Mouse (Mus musculus) neural tube, embryonic 12.5 days (tissue): ENCODE measurements at regions not wholly inside any gene's neighbourhood (a gene's known extent, or its start where the extent isn't known, plus 50 kb on each side); places are given as distances from the start of the nearest gene placed in this dataset.

Source experiments
- ATAC-seq: fragments of 200-750 bp; cut with Nextera tagmentation; 2 replicates; pipeline ENCODE4 v1.8.0; 2017; ENCODE audit warnings: low read depth, mild to moderate bottlenecking, moderate TSS enrichment, moderate library complexity; ENCODE audit not compliant: low FRiP score
- H3K27ac ChIP-seq: fragments of 300-500 bp; sonication (generic); 2 replicates; pipeline ENCODE4 v1.5.1; 2016
- H3K27me3 ChIP-seq: fragments of 300-500 bp; sonication (generic); replicated peaks from 2 replicates; pipeline ENCODE4 v1.6.1; 2016; ENCODE audit warnings: mild to moderate bottlenecking
- H3K36me3 ChIP-seq: fragments of 300-500 bp; sonication (generic); 2 replicates; pipeline ENCODE4 v1.6.1; 2016; ENCODE audit warnings: mild to moderate bottlenecking
- H3K4me1 ChIP-seq: fragments of 300-500 bp; sonication (generic); 2 replicates; pipeline ENCODE4 v1.6.1; 2016
- H3K4me2 ChIP-seq: fragments of 300-500 bp; sonication (generic); replicated peaks from 2 replicates; pipeline ENCODE4 v1.6.1; 2016; ENCODE audit warnings: mild to moderate bottlenecking
- H3K4me3 ChIP-seq: fragments of 300-500 bp; sonication (generic); 2 replicates; pipeline ENCODE4 v1.5.1; 2016
- H3K9ac ChIP-seq: fragments of 300-500 bp; sonication (generic); 2 replicates; pipeline ENCODE4 v1.6.1; 2016; ENCODE audit warnings: mild to moderate bottlenecking
- H3K9me3 ChIP-seq: fragments of 300-500 bp; sonication (generic); 2 replicates; pipeline ENCODE4 v1.6.1; 2016; ENCODE audit warnings: mild to moderate bottlenecking
- WGBS: fragments of 180-500 bp; shearing (Covaris S2); methylation state at CpG from one replicate; pipeline ENCODE4 v1.1.7; 2016; 5-methylcytosine and 5-hydroxymethylcytosine counted together

DNA sequence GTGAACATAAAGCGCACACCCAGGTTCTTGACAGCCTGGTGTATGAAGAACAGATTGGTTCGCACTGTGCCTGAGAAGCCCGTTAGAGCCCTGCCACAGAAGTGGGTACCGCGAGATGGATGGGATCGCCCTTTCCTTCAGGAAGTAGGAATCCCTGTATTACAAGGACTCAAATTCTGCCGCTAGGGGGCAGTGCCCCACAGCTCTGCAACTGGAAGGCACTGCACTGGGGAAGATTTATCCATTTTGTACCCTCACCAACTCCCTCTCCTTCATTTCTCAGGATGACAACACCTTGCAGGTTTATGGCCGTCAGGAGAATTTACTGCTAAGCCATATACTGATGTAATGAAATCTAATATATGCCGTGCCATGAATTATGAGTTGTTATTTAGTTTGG is 1094.1 kb upstream of the 2610301B20Rik start:
- WGBS: 35% methylated on average over 9 of the region's 9 CpGs
- ATAC-seq: peak; percentile 83
- H3K9ac ChIP-seq: no peak overlapping the region
- no peaks in the 10 kb centered on the region for H3K27me3 ChIP-seq
- H3K4me1 ChIP-seq: no peaks in the 10 kb centered on the region
- H3K36me3 ChIP-seq: no peaks in the 10 kb centered on the region
- H3K4me3 ChIP-seq: no peak overlapping the region
- H3K9me3 ChIP-seq: no peaks in the 10 kb centered on the region
- no peak overlapping the region for H3K4me2 ChIP-seq
- no peak overlapping the region for H3K27ac ChIP-seq

DNA sequence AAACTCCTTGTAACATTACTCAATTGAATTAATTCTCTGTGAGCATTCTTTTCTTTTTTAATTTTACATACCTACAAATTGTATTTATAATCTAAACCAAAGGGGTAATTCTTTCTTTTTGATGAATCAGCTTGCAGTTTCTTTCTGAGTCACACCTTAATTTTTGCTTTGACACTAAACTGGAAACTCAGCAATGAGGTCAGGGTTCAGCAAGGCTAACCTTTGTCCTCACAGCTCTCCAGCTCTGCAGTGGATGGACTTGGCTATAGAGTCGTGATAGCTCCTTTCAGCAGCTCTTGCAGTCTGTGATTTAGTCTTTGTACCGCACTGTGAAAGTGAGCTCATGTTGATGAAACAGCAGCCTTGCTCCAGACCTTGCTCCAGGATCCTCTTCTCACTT is 1093.0 kb upstream of the 2610301B20Rik start:
- 65% methylated on average over 2 of the region's 2 CpGs for WGBS
- Histone ChIP-seq H3K27me3 (no peaks in the 10 kb centered on the region), H3K4me1 (no peaks in the 10 kb centered on the region), H3K9me3 (no peaks in the 10 kb centered on the region), H3K27ac (no peak overlapping the region), H3K4me2 (no peak overlapping the region), H3K9ac (no peak overlapping the region), H3K36me3 (no peaks in the 10 kb centered on the region), H3K4me3 (no peak overlapping the region)
- ATAC-seq: no peak

DNA sequence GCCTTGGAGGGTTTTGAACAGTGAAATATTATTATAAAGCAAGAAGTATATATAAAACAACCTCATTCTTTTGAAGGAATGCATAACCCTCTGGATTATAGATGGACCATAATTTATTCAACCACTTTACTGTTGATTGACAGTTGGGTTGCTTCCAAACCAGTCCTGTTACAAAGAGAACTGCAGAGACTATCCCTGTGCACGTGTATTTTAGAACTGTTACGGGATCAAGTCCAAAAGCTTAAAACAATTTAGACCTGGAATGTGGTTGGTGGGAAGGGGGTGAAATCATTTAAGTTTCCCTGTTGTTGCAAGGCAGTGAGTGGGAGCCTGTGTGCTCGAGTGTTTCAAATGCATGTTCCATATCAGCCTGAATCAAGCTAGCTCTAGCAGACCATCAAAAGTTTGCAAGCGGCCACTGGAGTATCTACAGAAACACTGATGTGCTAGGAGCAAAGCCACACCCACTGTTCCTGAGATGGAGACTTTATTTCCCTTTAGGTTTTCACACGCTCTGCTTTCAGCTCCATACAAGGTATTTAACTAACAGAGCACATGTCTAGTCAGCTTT is 1086.4 kb upstream of the 2610301B20Rik start:
- no peak overlapping the region for H3K9ac ChIP-seq
- no peaks in the 10 kb centered on the region for H3K27me3 ChIP-seq
- ATAC-seq: no peak
- WGBS: 80% methylated on average over 5 of the region's 5 CpGs
- no peaks in the 10 kb centered on the region for H3K9me3 ChIP-seq
- no peaks in the 10 kb centered on the region for H3K36me3 ChIP-seq
- no peak overlapping the region for H3K27ac ChIP-seq
- no peak overlapping the region for H3K4me2 ChIP-seq
- no peaks in the 10 kb centered on the region for H3K4me1 ChIP-seq
- H3K4me3 ChIP-seq: no peak overlapping the region

DNA sequence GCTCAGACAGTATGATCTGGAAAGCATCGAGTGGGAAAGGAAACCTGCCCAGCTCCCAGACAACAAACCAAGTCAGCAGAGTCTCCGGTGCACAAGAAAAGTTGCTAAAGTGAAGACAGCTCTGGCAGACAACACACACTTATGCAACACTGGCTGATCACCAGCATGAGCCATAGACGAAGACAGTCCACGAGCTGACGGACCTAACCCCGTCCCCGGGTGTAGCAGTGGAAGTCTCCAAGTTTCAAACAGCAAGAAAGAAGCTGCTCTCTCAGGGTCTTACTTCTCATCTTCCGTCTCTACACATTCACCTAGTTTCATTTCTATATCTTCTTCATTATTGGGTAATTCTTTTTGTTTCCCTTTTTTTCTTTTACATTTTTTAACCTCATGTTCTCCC is 1083.8 kb upstream of the 2610301B20Rik start:
- ATAC-seq: no peak
- Histone ChIP-seq H3K27ac (no peak overlapping the region), H3K27me3 (no peaks in the 10 kb centered on the region), H3K4me1 (no peaks in the 10 kb centered on the region), H3K36me3 (no peaks in the 10 kb centered on the region), H3K4me2 (no peak overlapping the region), H3K4me3 (no peak overlapping the region), H3K9me3 (no peaks in the 10 kb centered on the region), H3K9ac (no peak overlapping the region)
- WGBS: 91% methylated on average over 8 of the region's 8 CpGs
